Mouse (Mus musculus) liver, embryonic 13.5 days (tissue): ENCODE data around the gene Cyp4a12a. TPM values are rescaled to one million over a fixed set of nuclear protein-coding genes. Genes with fewer than 3 reads are reported as not detected.

Source experiments
- polyA plus RNA-seq: library from polyadenylated mRNA; unstranded; fragments of >200 nt; fragmentation: Nextera tagmentation; extraction: Ambion mirVana; gene quantifications from 2 replicates; pipeline ENCODE4 v1.2.1, GENCODE M21; 2015

The Cyp4a12a gene
- polyA plus RNA-seq, 1 experiment from 2014 or later, result not detected

Other genes starting within 250 kb of the Cyp4a12a start
- gene Tal1, start 242.6 kb upstream of the Cyp4a12a start, polyA plus RNA-seq, result 29.3 and 31.5 TPM in 2 replicates
- gene Pdzk1ip1, start 210.3 kb upstream of the Cyp4a12a start, polyA plus RNA-seq, result 21.2 and 23.7 TPM in 2 replicates
- gene Cyp4x1, start 164.8 kb upstream of the Cyp4a12a start, polyA plus RNA-seq, result 0.05 and 0.06 TPM in 2 replicates
- gene Cyp4a29, start 57.0 kb upstream of the Cyp4a12a start, polyA plus RNA-seq, result not detected in 2 replicates
- not detected in 2 replicates for gene Cyp4a12b, start 112.6 kb downstream of the Cyp4a12a start, polyA plus RNA-seq
- not detected in 2 replicates for gene Cyp4a30b, start 153.6 kb downstream of the Cyp4a12a start, polyA plus RNA-seq
- not detected in 2 replicates for gene Cyp4a14, start 197.1 kb downstream of the Cyp4a12a start, polyA plus RNA-seq
- gene Cyp4a10, start 219.2 kb downstream of the Cyp4a12a start, polyA plus RNA-seq, result not detected in 2 replicates